Mouse (Mus musculus) hindbrain, embryonic 10.5 days (tissue): ENCODE results near the gene Mgst3. TPM values are rescaled to one million over a fixed set of nuclear protein-coding genes. Genes with fewer than 3 reads are reported as not detected.
A peak's percentile ranks its signal among the peaks of the same experiment; 100 is the strongest.
"Not testable (repeated sequence)": the region's sequence is repeated elsewhere in the genome, so short reads cannot be mapped to it uniquely, and the experiment has no call there.

Source experiments
- DNase-seq: peaks from one replicate; pipeline ENCODE4 v3.0.0-alpha.2; 2017; ENCODE audit warnings: low spot score
- H3K27ac ChIP-seq: fragments of 300-500 bp; sonication (generic); 2 replicates; pipeline ENCODE4 v1.5.1; 2016; ENCODE audit warnings: mild to moderate bottlenecking, moderate library complexity
- H3K27me3 ChIP-seq: fragments of 300-500 bp; sonication (generic); 2 replicates; pipeline ENCODE4 v1.6.1; 2016; ENCODE audit warnings: mild to moderate bottlenecking; ENCODE audit not compliant: poor library complexity, insufficient read depth, severe bottlenecking
- H3K36me3 ChIP-seq: fragments of 300-500 bp; sonication (generic); 2 replicates; pipeline ENCODE4 v1.6.1; 2016; ENCODE audit warnings: mild to moderate bottlenecking, moderate library complexity
- H3K4me1 ChIP-seq: fragments of 300-500 bp; sonication (generic); replicated peaks from 2 replicates; pipeline ENCODE4 v1.6.1; 2016; ENCODE audit warnings: mild to moderate bottlenecking
- H3K4me3 ChIP-seq: fragments of 300-500 bp; sonication (generic); 2 replicates; pipeline ENCODE4 v1.5.1; 2016; ENCODE audit warnings: mild to moderate bottlenecking, moderate library complexity
- H3K9me3 ChIP-seq: fragments of 300-500 bp; sonication (generic); 2 replicates; pipeline ENCODE4 v1.6.1; 2016; ENCODE audit warnings: mild to moderate bottlenecking, moderate library complexity
- WGBS: fragments of 180-500 bp; shearing (Covaris S2); methylation state at CpG from one replicate; pipeline ENCODE4 v1.1.7; 2016; 5-methylcytosine and 5-hydroxymethylcytosine counted together
- polyA plus RNA-seq: library from polyadenylated mRNA; unstranded; fragments of >200 nt; fragmentation: Nextera tagmentation; extraction: Ambion mirVana; gene quantifications from 2 replicates; pipeline ENCODE4 v1.2.1, GENCODE M21; 2016

Mgst3 gene
- polyA plus RNA-seq, 1 experiment from 2014 or later, result 83.9 TPM

GRCm38 (mm10) chr1:167368513-167368912, 25.1 kb downstream of the Mgst3 start:
- H3K9me3 ChIP-seq, result no peaks in the 10 kb centered on the region
- H3K36me3 ChIP-seq, result peaks cover 31% of the 10 kb centered on the region
- H3K4me1 ChIP-seq, result no peaks in the 10 kb centered on the region
- 88% methylated on average over 7 of the region's 7 CpGs for whole genome bisulfite sequencing
- no peaks in the 10 kb centered on the region for H3K27me3 ChIP-seq
- H3K4me3 ChIP-seq, result no peak overlapping the region
- no peak for DNase-seq
- no peak overlapping the region for H3K27ac ChIP-seq

GRCm38 (mm10) chr1:167368018-167368417, 25.6 kb downstream of the Mgst3 start:
- WGBS, result 93% methylated on average over 4 of the region's 4 CpGs
- Histone ChIP-seq H3K4me1 (no peaks in the 10 kb centered on the region), H3K27me3 (no peaks in the 10 kb centered on the region), H3K4me3 (no peak overlapping the region), H3K9me3 (no peaks in the 10 kb centered on the region), H3K27ac (no peak overlapping the region), H3K36me3 (peaks cover 31% of the 10 kb centered on the region)
- no peak for DNase-seq

DNA sequence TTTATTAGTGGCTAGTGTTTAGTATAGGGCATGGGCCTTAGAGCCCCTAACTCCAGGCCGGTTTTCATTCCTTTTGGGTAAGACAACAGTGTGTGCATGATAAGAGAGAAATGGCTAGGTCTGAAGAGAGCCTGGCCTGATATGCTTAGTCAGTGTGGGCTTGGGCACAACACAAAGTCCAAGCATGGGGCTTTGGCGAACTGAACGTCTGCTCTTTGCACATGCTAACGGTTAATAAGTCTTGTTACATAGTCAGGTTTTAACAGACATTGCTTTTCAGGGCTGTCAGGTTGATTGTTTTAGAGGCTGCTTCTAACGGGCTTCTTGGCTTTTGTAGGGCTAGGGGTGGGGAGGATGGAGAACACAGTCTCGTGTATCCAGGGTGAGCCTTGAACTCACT, 27.0 kb downstream of the Mgst3 start:
- peaks cover 34% of the 10 kb centered on the region for H3K36me3 ChIP-seq
- WGBS, result 91% methylated on average over 6 of the region's 6 CpGs
- no peaks in the 10 kb centered on the region for H3K4me1 ChIP-seq
- DNase-seq, result no peak
- H3K4me3 ChIP-seq, result no peak overlapping the region
- H3K27ac ChIP-seq, result no peak overlapping the region
- no peaks in the 10 kb centered on the region for H3K27me3 ChIP-seq
- no peaks in the 10 kb centered on the region for H3K9me3 ChIP-seq

DNA sequence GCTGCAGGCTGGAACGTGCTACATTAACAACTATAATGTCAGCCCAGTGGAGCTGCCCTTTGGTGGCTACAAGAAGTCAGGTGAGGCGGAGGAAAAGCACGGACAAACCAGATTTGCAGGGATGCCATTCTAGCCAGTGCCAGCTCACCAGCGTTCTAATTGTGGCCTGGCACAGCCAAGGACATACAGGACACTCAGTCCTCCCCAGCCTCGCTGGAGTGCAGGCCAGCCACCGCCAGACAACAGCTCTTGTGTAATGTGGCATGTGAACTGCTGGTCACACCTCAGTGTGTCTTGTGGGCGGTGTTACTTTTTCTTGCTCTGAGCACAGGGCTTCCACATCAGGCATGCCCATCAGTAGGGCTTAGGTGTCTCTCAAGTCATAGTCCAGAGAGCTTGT, 27.8 kb downstream of the Mgst3 start:
- Histone ChIP-seq H3K9me3 (no peaks in the 10 kb centered on the region), H3K36me3 (peaks cover 43% of the 10 kb centered on the region), H3K4me1 (no peaks in the 10 kb centered on the region), H3K27me3 (no peaks in the 10 kb centered on the region), H3K4me3 (no peak overlapping the region), H3K27ac (no peak overlapping the region)
- 94% methylated on average over 7 of the region's 7 CpGs for WGBS
- DNase-seq, result no peak

- H3K27me3 ChIP-seq, result no peaks in the 10 kb centered on the region
- 75% methylated on average over 5 of the region's 5 CpGs for WGBS
- H3K27ac ChIP-seq, result no peak overlapping the region
- no peaks in the 10 kb centered on the region for H3K9me3 ChIP-seq
- H3K4me3 ChIP-seq, result no peak overlapping the region
- peaks cover 58% of the 10 kb centered on the region for H3K36me3 ChIP-seq
- DNase-seq, result no peak
- H3K4me1 ChIP-seq, result no peaks in the 10 kb centered on the region
Measured at GRCm38 (mm10) chr1:167363322-167363721, 30.3 kb downstream of the Mgst3 start.

GRCm38 (mm10) chr1:167362819-167363218, 30.8 kb downstream of the Mgst3 start:
- Histone ChIP-seq H3K27me3 (no peaks in the 10 kb centered on the region), H3K27ac (no peak overlapping the region), H3K4me3 (no peak overlapping the region), H3K9me3 (no peaks in the 10 kb centered on the region), H3K4me1 (no peaks in the 10 kb centered on the region), H3K36me3 (peaks cover 63% of the 10 kb centered on the region)
- WGBS, result 88% methylated on average over 4 of the region's 4 CpGs
- no peak for DNase-seq

DNA sequence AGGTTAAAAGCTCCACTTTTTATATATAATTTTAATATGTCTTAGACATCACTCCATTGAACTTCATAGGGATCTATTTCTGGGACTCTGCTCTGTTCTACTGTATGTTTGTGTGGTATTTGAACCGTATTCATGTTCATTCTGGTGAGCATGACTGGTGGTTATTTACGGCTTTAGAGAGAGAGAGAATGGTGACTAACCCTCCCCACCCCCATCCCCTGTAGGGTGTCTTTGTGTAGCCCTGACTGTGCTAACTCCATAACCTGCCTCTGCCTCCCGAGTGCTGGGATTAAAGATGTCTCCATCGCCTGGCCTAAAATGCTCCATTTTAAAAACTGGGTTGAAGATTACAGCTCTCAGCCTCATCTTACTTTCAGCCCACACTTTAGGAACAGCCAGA, 33.4 kb downstream of the Mgst3 start:
- H3K27ac ChIP-seq, result no peak overlapping the region
- no peaks in the 10 kb centered on the region for H3K9me3 ChIP-seq
- H3K4me3 ChIP-seq, result no peak overlapping the region
- no peaks in the 10 kb centered on the region for H3K27me3 ChIP-seq
- WGBS, result 60% methylated on average over 4 of the region's 4 CpGs
- peaks cover 66% of the 10 kb centered on the region for H3K36me3 ChIP-seq
- no peaks in the 10 kb centered on the region for H3K4me1 ChIP-seq
- DNase-seq, result no peak

- Histone ChIP-seq H3K9me3 (no peaks in the 10 kb centered on the region), H3K36me3 (peaks cover 73% of the 10 kb centered on the region), H3K4me1 (no peaks in the 10 kb centered on the region), H3K4me3 (no peak overlapping the region), H3K27me3 (no peaks in the 10 kb centered on the region), H3K27ac (no peak overlapping the region)
- DNase-seq, result no peak
- WGBS, result 90% methylated on average over 9 of the region's 9 CpGs
Measured at GRCm38 (mm10) chr1:167358731-167359130, 34.9 kb downstream of the Mgst3 start.

GRCm38 (mm10) chr1:167357387-167357786, 36.3 kb downstream of the Mgst3 start:
- Histone ChIP-seq H3K9me3 (no peaks in the 10 kb centered on the region), H3K27me3 (no peaks in the 10 kb centered on the region), H3K27ac (no peak overlapping the region), H3K36me3 (peaks cover 75% of the 10 kb centered on the region), H3K4me1 (no peaks in the 10 kb centered on the region), H3K4me3 (no peak overlapping the region)
- WGBS, result 95% methylated on average over 9 of the region's 9 CpGs
- DNase-seq, result no peak

- 93% methylated on average over 14 of the region's 14 CpGs for WGBS
- Histone ChIP-seq H3K36me3 (peaks cover 39% of the 10 kb centered on the region), H3K9me3 (no peaks in the 10 kb centered on the region), H3K27me3 (no peaks in the 10 kb centered on the region), H3K27ac (no peak overlapping the region), H3K4me1 (peaks cover 11% of the 10 kb centered on the region), H3K4me3 (no peak overlapping the region)
- DNase-seq, result no peak
Measured at GRCm38 (mm10) chr1:167352403-167352802, 41.2 kb downstream of the Mgst3 start.

DNA sequence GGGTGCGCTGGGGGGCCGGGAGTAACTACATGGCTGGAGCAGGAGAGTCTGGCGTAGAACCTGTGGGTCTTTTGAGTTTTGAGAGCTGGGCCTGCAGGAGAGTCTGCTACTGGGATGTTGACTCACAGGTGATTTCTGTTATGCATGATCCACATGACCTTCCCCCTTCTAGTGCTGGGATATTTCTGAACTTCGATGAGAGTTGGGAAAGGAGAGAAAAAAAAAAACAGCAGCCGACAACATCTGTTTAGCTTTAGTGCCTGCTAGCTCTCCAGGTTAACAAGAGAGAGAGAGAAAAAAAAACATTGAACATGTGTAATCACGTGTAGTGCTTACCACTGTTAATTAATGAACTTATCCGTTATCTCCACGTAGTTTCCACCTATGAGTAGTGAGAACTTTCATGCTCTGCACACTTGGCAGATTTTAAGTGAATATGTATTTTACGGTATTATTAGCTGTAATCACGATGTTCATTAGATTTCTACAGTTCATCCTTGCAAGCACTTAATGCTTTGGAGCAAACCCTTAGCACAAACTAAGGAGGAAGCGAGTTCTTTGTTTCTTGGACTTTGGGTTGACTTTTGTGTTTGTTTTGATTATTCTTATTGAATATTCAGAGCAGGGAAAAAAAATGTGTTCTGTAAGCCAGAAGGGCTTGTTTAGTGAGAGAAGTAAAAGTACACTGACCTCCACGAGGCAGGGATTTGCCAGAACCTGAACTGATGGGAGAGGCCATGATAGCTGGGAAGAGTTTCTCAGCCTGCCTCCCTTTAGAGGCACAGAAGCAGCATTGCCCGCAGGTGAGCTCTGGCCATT, 42.8 kb downstream of the Mgst3 start:
- 33% methylated on average over 13 of the region's 13 CpGs for WGBS
- peaks cover 11% of the 10 kb centered on the region for H3K4me1 ChIP-seq
- H3K9me3 ChIP-seq, result no peaks in the 10 kb centered on the region
- no peaks in the 10 kb centered on the region for H3K27me3 ChIP-seq
- peak overlapping the region; percentile 85 for H3K4me3 ChIP-seq
- DNase-seq, result no peak
- peak overlapping the region; percentile 91 for H3K27ac ChIP-seq
- H3K36me3 ChIP-seq, result peaks cover 23% of the 10 kb centered on the region

- H3K27me3 ChIP-seq, result no peaks in the 10 kb centered on the region
- peak within 1 kb of the TSS; percentile 91 for H3K27ac ChIP-seq
- peaks cover 15% of the 10 kb centered on the region for H3K36me3 ChIP-seq
- H3K9me3 ChIP-seq, result no peaks in the 10 kb centered on the region
- peak within 1 kb of the TSS; percentile 85 for H3K4me3 ChIP-seq
- under 1% methylated on average over 55 of the region's 55 CpGs for WGBS
- H3K4me1 ChIP-seq, result peaks cover 11% of the 10 kb centered on the region
- peak; percentile 91 for DNase-seq
Measured at GRCm38 (mm10) chr1:167349815-167350596, 43.6 kb downstream of the Mgst3 start, which contains the start of gene Aldh9a1. Gene Aldh9a1, plus strand, starts transcription at chr1:167349991.

GRCm38 (mm10) chr1:167349206-167349605, 44.4 kb downstream of the Mgst3 start:
- H3K36me3 ChIP-seq, DNase-seq, H3K27ac ChIP-seq, H3K9me3 ChIP-seq, H3K27me3 ChIP-seq: not testable (repeated sequence)
- 68% methylated on average over 3 of the region's 3 CpGs for WGBS
- Histone ChIP-seq H3K4me3 (0 out of 2 replicates have a peak overlapping the region, but pooled peaks have one; percentile 85), H3K4me1 (peaks cover 11% of the 10 kb centered on the region)
